Mouse (Mus musculus): ENCODE data around the gene Clec4a4.
"Not testable (repeated sequence)": the region's sequence is repeated elsewhere in the genome, so short reads cannot be mapped to it uniquely, and the experiment has no call there.

Gene Clec4a4

DNA sequence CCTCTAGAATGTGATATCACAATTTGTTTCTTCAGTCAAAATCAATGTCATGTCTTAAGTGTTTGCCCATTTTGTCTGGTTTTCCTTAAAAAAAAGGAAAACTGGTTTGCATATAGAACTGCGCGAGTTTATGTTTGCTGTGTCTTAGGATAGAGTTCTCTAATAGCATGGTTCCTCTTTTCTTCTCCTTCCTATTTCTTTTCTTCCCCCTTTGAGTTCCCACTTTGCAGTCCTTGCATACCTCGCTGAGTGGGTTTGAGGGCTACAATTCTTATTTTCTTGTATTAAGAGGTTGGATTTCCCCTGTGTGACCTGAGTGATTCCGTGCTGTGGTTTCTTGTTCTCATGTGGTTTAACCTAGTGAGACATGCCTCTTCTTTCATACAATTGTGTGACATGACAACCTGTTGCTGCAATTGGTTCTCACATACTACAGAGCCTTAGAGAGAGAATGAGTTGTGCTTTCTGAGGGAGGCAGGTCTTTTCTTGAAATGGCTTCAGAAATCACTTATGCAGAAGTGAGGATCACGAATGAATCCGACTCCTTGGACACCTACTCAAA is at the start of gene Clec4a4:
Gene Clec4a4, plus strand, starts transcription at position 492 of the 562 bp plus-strand sequence.
- DNase-seq (ENCODE audit: low read depth), result no peak

GRCm38 (mm10) chr6:122946760-122947159 is 43.4 kb upstream of the Clec4a4 start:
- DNase-seq (ENCODE audit: low read depth), result no peak

- no peak for DNase-seq (ENCODE audit: low read depth)
These were observed 37.8 kb upstream of the Clec4a4 start, which contains the start of gene Clec4a3 for GRCm38 (mm10) chr6:122952401-122952800. Gene Clec4a3 (plus strand): TSS chr6:122952515.

- no peak for DNase-seq (ENCODE audit: low read depth)
These were observed 25.6 kb upstream of the Clec4a4 start for GRCm38 (mm10) chr6:122964562-122964961.

DNA sequence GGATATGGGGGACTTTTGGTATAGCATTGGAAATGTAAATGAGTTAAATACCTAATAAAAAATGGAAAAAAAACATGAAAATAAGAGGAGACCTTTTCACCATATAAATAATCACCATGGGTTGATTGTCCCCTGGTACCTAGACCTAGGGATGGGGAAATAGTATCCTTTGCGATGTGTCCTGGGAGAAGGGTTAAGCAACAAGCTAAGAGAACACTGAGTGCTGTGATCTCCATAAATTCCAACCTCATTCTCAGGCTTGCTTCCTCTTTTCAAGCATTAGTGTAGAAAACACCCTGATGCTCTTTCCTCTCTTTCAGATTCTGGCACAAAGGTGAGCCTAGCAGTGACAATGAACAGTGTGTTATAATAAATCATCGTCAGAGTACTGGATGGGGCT is 21.1 kb upstream of the Clec4a4 start:
- DNase-seq (ENCODE audit: low read depth), result no peak

GRCm38 (mm10) chr6:123004696-123005095 is 14.5 kb downstream of the Clec4a4 start:
- not testable (repeated sequence) for DNase-seq (ENCODE audit: low read depth)

DNA sequence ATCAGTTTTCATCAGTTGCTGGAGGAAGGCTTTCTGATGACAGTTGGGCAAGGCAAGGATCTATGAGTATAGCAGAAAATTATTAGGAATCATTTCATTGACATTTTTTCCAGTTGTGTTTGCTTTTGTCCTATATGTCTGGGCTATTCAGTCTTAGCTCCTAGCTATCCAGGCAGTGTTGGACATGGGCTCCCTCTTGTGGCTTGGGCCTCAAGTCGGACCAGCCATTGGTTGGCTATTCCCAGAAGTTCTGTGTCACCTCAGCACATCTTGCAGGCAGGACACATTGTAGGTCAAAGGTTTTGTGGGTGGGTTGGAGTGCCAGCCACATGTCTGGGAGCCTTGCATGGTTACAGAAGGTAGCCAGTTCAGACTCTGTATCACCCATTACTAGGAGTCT is 15.4 kb downstream of the Clec4a4 start:
- no peak for DNase-seq (ENCODE audit: low read depth)

GRCm38 (mm10) chr6:123049742-123050372 is 59.7 kb downstream of the Clec4a4 start, which contains the start of gene Clec4b1:
Gene Clec4b1 (plus strand): TSS chr6:123049962.
- no peak for DNase-seq (ENCODE audit: low read depth)
